Mouse (Mus musculus): ENCODE results near the gene Morc1.
A peak's percentile ranks its signal among the peaks of the same experiment; 100 is the strongest.

Morc1 gene

GRCm38 (mm10) chr16:48626186-48626585 lies 195.1 kb downstream of the Morc1 start:
- no peak for DNase-seq (ENCODE audit: low spot score in 2 of 2)

- no peak for DNase-seq (ENCODE audit: low spot score in 2 of 2)
These were observed 196.3 kb downstream of the Morc1 start for GRCm38 (mm10) chr16:48627296-48627695.

- DNase-seq (ENCODE audit: low spot score in 2 of 2): no peak
These were observed 198.7 kb downstream of the Morc1 start for GRCm38 (mm10) chr16:48629710-48630109.

GRCm38 (mm10) chr16:48630466-48630865 lies 199.4 kb downstream of the Morc1 start:
- no peak for DNase-seq (ENCODE audit: low spot score in 2 of 2)

- no peak for DNase-seq (ENCODE audit: low spot score in 2 of 2)
These were observed 201.3 kb downstream of the Morc1 start for GRCm38 (mm10) chr16:48632351-48632750.

GRCm38 (mm10) chr16:48646246-48646645 lies 215.2 kb downstream of the Morc1 start:
- no peak for DNase-seq (ENCODE audit: low spot score in 2 of 2)

- no peak for DNase-seq (ENCODE audit: low spot score in 2 of 2)
These were observed 240.7 kb downstream of the Morc1 start for GRCm38 (mm10) chr16:48671696-48672095.

- DNase-seq (ENCODE audit: low spot score in 2 of 2): no peak
These were observed 241.6 kb downstream of the Morc1 start for GRCm38 (mm10) chr16:48672664-48673063.

GRCm38 (mm10) chr16:48675607-48676006 lies 244.6 kb downstream of the Morc1 start:
- DNase-seq (ENCODE audit: low spot score in 2 of 2): peak; percentile 88 to 93

- DNase-seq (ENCODE audit: low spot score in 2 of 2): no peak
These were observed 245.2 kb downstream of the Morc1 start for GRCm38 (mm10) chr16:48676205-48676604.

- DNase-seq (ENCODE audit: low spot score in 2 of 2): no peak
These were observed 246.3 kb downstream of the Morc1 start for GRCm38 (mm10) chr16:48677381-48677780.

GRCm38 (mm10) chr16:48678029-48678428 lies 247.0 kb downstream of the Morc1 start:
- no peak for DNase-seq (ENCODE audit: low spot score in 2 of 2)

All from right cerebral cortex, postnatal 10 days (tissue).